Mouse (Mus musculus) adrenal gland, postnatal 25 days (tissue): Measurements from ENCODE around the gene Fgfrl1. TPM values are rescaled to one million over a fixed set of nuclear protein-coding genes. Genes with fewer than 3 reads are reported as not detected.
"Not testable (repeated sequence)": the region's sequence is repeated elsewhere in the genome, so short reads cannot be mapped to it uniquely, and the experiment has no call there.

Experiments used
- DNase-seq: peaks from one replicate; pipeline ENCODE4 v3.0.0; 2021; ENCODE audit warnings: mixed read lengths
- total RNA-seq: library from RNA; stranded (reverse); gene quantifications from 2 replicates; pipeline ENCODE4 v1.2.3, GENCODE M21; 2021

Fgfrl1 gene
- total RNA-seq, 1 experiment from 2014 or later = 32.3 TPM

GRCm38 (mm10) chr5:108701341-108702021, 9.3 kb downstream of the Fgfrl1 start:
- DNase-seq = no peak

GRCm38 (mm10) chr5:108703754-108704626, 11.8 kb downstream of the Fgfrl1 start:
- no peak for DNase-seq

- no peak for DNase-seq
Observed at GRCm38 (mm10) chr5:108707758-108708157, 15.6 kb downstream of the Fgfrl1 start.

GRCm38 (mm10) chr5:108708419-108708818, 16.2 kb downstream of the Fgfrl1 start:
- no peak for DNase-seq

- DNase-seq = no peak
Observed at GRCm38 (mm10) chr5:108708981-108709731, 17.0 kb downstream of the Fgfrl1 start.

- no peak for DNase-seq
Observed at GRCm38 (mm10) chr5:108711968-108712367, 19.8 kb downstream of the Fgfrl1 start.

GRCm38 (mm10) chr5:108713096-108713495, 20.9 kb downstream of the Fgfrl1 start:
- DNase-seq = no peak

- DNase-seq = peak; percentile 36
Observed at GRCm38 (mm10) chr5:108713691-108714090, 21.5 kb downstream of the Fgfrl1 start.

GRCm38 (mm10) chr5:108714149-108714548, 22.0 kb downstream of the Fgfrl1 start:
- DNase-seq = peak; percentile 37

- DNase-seq = no peak
Observed at GRCm38 (mm10) chr5:108715974-108716373, 23.8 kb downstream of the Fgfrl1 start.

GRCm38 (mm10) chr5:108718051-108718450, 25.9 kb downstream of the Fgfrl1 start:
- no peak for DNase-seq

- no peak for DNase-seq
Observed at GRCm38 (mm10) chr5:108719761-108720160, 27.6 kb downstream of the Fgfrl1 start.

GRCm38 (mm10) chr5:108724006-108724405, 31.8 kb downstream of the Fgfrl1 start:
- peak; percentile 51 for DNase-seq

GRCm38 (mm10) chr5:108726557-108727248, 34.5 kb downstream of the Fgfrl1 start:
- peak; percentile 78 for DNase-seq

- DNase-seq = no peak
Observed at GRCm38 (mm10) chr5:108727425-108727824, 35.2 kb downstream of the Fgfrl1 start.

GRCm38 (mm10) chr5:108741844-108742243, 49.7 kb downstream of the Fgfrl1 start:
- no peak for DNase-seq

GRCm38 (mm10) chr5:108742596-108742995, 50.4 kb downstream of the Fgfrl1 start:
- no peak for DNase-seq

- no peak for DNase-seq
Observed at GRCm38 (mm10) chr5:108743856-108744255, 51.7 kb downstream of the Fgfrl1 start.

- no peak for DNase-seq
Observed at GRCm38 (mm10) chr5:108744629-108745028, 52.4 kb downstream of the Fgfrl1 start.

GRCm38 (mm10) chr5:108750328-108751210, 58.4 kb downstream of the Fgfrl1 start:
- no peak for DNase-seq

- not testable (repeated sequence) for DNase-seq
Observed at GRCm38 (mm10) chr5:108751258-108751657, 59.1 kb downstream of the Fgfrl1 start.
